Mouse (Mus musculus): ENCODE results near the gene B9d2.

DNA sequence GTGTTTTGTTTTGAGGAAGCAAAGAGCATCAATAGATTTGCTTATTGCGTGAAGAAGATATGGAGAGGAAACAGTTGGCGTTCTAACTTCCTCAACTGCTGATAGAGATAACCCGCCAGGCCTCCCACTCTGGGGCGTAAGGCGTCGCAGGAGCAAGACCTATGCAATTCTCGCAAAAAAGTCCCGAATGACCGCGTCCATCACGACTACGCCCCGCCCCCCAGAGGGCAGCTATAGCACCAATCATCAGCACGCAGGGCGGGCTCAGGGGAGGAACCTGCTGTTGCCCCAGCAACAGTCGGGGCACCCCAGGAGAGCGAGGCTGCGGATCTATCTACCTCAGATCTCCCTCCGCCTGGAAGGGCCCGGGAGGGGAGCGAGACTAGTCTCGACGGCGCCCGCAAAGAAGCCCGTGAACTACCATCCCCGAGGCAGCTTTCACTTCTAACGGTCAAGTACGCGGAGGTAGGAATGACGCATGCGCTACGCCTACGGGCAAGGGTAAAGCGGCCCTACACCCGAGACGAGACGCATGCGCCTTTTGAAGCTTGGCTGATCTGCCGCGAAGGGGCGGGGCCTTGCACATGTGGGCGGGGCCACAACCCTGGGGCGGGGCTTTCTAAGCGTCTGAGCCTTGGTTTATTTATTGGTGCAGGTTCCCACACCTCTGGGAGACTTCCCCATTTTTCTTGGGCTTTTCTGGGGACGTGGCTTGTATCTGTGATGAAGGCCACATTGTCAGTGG lies at the start of gene B9d2:
- peak; percentile 78; the same call in 1 of the 2 replicates for TF ChIP-seq EP300 (IDR thresholded peaks at IDR 0.05; ENCODE audit: low read depth)
- no peak for TF ChIP-seq CTCF (IDR thresholded peaks at IDR 0.05; ENCODE audit: low read depth)

Data from liver, postnatal 0 days (tissue).